Mouse (Mus musculus) heart, embryonic 16.5 days (tissue): ENCODE results near the gene Fam214a. TPM values are rescaled to one million over a fixed set of nuclear protein-coding genes. Genes with fewer than 3 reads are reported as not detected.
A peak's percentile ranks its signal among the peaks of the same experiment; 100 is the strongest.

Source experiments
- ATAC-seq: fragments of 200-750 bp; cut with Nextera tagmentation; replicated peaks from 2 replicates; pipeline ENCODE4 v1.8.0; 2017; ENCODE audit warnings: moderate number of reproducible peaks; ENCODE audit not compliant: insufficient read depth, low FRiP score; ENCODE audit errors: extremely low read depth
- H3K27ac ChIP-seq: fragments of 300-500 bp; sonication (generic); 2 replicates; pipeline ENCODE4 v1.5.1; 2014; ENCODE audit warnings: mild to moderate bottlenecking, low read length, control low read depth, moderate library complexity
- H3K27me3 ChIP-seq: fragments of 300-500 bp; sonication (generic); 2 replicates; pipeline ENCODE4 v1.6.1; 2014; ENCODE audit warnings: low read length, mixed read lengths; ENCODE audit not compliant: control insufficient read depth, insufficient read depth
- H3K36me3 ChIP-seq: fragments of 300-500 bp; sonication (generic); 2 replicates; pipeline ENCODE4 v1.6.1; 2014; ENCODE audit not compliant: control insufficient read depth, insufficient read depth
- H3K4me1 ChIP-seq: fragments of 300-500 bp; sonication (generic); 2 replicates; pipeline ENCODE4 v1.6.1; 2014; ENCODE audit warnings: low read length, mixed read lengths; ENCODE audit not compliant: control insufficient read depth, insufficient read depth
- H3K4me2 ChIP-seq: fragments of 300-500 bp; sonication (generic); 2 replicates; pipeline ENCODE4 v1.6.1; 2014; ENCODE audit warnings: low read depth, mild to moderate bottlenecking, control low read depth, low read length
- H3K4me3 ChIP-seq: fragments of 300-500 bp; sonication (generic); 2 replicates; pipeline ENCODE4 v1.5.1; 2014; ENCODE audit warnings: mild to moderate bottlenecking, control low read depth, low read length
- H3K9ac ChIP-seq: fragments of 300-500 bp; sonication (generic); 2 replicates; pipeline ENCODE4 v1.6.1; 2014; ENCODE audit warnings: low read length, control low read depth
- H3K9me3 ChIP-seq: fragments of 300-500 bp; sonication (generic); replicated peaks from 2 replicates; pipeline ENCODE4 v1.6.1; 2016; ENCODE audit warnings: low read length; ENCODE audit not compliant: control insufficient read depth
- WGBS: fragments of 180-500 bp; shearing (Covaris S2); extraction: QIAGEN DNeasy Blood & Tissue Kit; methylation state at CpG from one replicate; pipeline ENCODE4 v1.1.7; 2014; 5-methylcytosine and 5-hydroxymethylcytosine counted together
- polyA plus RNA-seq: library from polyadenylated mRNA; unstranded; fragments of >200 nt; fragmentation: Nextera tagmentation; extraction: Ambion mirVana; gene quantifications from 2 replicates; pipeline ENCODE4 v1.2.1, GENCODE M21; 2015

Gene Fam214a
- polyA plus RNA-seq, 1 experiment from 2014 or later: 11.4 TPM

DNA sequence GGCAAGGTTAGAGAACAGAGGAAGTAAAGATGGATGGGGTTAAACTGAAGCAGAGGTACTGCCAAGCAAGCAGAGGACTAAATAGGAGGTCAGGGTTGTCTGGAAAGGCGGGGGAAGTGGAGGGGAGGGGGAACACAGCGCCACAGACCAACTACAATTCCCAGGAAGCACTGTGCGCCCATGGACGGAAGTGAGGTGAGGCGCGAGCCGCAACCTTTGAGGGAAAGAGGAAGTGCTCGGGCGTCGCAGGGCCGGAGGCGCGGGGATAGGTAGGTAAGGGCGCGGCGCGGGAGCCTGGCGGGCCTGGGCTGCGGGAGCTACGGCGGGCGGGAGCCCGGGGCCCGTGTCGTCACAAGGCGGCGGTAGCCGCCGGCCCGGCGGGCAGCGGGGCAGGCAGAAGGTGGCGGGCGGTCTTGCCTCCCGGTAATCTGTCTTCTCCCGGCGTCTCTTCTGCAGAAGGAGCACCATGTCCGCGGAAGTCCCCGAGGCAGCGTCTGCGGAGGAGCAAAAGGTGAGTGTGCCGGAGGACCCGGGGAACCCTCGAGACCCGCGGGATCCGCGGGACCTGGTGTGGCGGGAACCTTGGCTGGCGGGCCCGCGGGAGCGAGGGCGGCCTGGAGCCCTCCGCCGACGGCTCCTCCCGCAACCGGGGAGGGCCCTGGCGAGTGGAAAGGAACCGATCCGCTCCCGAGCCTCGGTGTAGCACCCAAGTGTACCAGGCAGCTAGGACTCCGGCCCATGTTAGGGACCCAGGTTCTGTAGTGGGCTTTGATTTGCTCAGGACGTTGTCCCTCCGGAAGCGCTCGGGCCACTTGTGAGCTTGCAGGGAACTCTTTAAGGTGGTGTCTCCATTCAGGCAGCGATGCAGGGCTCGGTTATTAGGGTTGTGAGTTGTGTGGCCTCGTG is 85.0 kb downstream of the Fam214a start, which contains the start of gene Arpp19:
Gene Arpp19, plus strand, starts transcription at position 164 of the 906 bp plus-strand sequence.
- under 1% methylated on average over 59 of the region's 73 CpGs for WGBS
- H3K36me3 ChIP-seq: no peaks in the 10 kb centered on the region
- H3K4me2 ChIP-seq: peak within 1 kb of the TSS; percentile 83
- H3K27me3 ChIP-seq: no peaks in the 10 kb centered on the region
- peak within 1 kb of the TSS; percentile 53 for H3K27ac ChIP-seq
- H3K4me1 ChIP-seq: peaks cover 7% of the 10 kb centered on the region
- no peaks in the 10 kb centered on the region for H3K9me3 ChIP-seq
- peak; percentile 96 for ATAC-seq
- peak within 1 kb of the TSS; percentile 83 for H3K4me3 ChIP-seq
- peak within 1 kb of the TSS; percentile 92 for H3K9ac ChIP-seq

DNA sequence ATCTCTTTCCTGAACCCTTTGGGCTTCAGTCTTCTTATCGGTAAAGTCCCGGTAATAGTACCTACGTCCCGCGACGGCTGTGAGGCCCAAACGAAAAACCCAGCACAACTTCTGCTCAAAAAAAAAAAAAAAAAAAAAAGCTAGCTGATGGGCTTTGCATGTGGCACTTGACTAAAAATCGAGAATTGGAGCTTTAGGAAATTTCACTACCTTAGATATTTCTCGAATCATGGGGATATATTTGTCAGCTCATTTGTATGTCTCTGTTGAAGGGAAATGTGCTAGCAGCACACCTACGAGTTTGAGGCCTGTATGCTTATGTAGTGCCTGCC is 85.6 kb downstream of the Fam214a start:
- H3K27me3 ChIP-seq: no peaks in the 10 kb centered on the region
- WGBS: 1% methylated on average over 10 of the region's 10 CpGs

DNA sequence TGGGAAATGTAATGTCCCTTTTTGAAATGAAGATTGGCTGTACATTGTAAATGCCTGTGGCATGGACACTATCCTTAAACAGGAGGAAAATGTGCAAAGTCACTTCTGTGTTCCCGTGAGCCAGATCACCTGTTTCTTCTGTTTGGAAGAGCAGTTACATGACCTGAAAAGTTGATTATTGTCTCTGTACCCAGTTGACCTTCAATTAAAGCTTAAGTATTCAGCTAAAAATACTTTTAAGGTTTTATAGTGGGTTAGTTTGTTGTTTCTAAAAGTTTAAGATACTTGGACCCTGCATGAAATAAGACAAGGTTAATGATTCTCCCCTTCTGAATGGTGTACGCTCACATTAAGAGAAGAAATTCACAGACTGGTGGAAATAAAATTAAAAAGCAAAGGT is 87.9 kb downstream of the Fam214a start:
- Histone ChIP-seq H3K27me3 (no peaks in the 10 kb centered on the region), H3K9me3 (no peaks in the 10 kb centered on the region), H3K27ac (no peak overlapping the region), H3K4me3 (no peak overlapping the region), H3K9ac (no peak overlapping the region), H3K4me1 (peaks cover 7% of the 10 kb centered on the region), H3K4me2 (no peak overlapping the region), H3K36me3 (no peaks in the 10 kb centered on the region; the same call in 1 of the 2 replicates)
- no peak for ATAC-seq
- WGBS: 84% methylated on average over 2 of the region's 2 CpGs

More for the DNA sequence above, 85.6 kb downstream of the Fam214a start:
- H3K4me1 ChIP-seq: peaks cover 7% of the 10 kb centered on the region
- peak overlapping the region; percentile 83 for H3K4me3 ChIP-seq
- H3K27ac ChIP-seq: no peak overlapping the region
- peak overlapping the region; percentile 92 for H3K9ac ChIP-seq
- no peaks in the 10 kb centered on the region for H3K36me3 ChIP-seq
- H3K4me2 ChIP-seq: peak overlapping the region; percentile 83
- no peak for ATAC-seq
- H3K9me3 ChIP-seq: no peaks in the 10 kb centered on the region

DNA sequence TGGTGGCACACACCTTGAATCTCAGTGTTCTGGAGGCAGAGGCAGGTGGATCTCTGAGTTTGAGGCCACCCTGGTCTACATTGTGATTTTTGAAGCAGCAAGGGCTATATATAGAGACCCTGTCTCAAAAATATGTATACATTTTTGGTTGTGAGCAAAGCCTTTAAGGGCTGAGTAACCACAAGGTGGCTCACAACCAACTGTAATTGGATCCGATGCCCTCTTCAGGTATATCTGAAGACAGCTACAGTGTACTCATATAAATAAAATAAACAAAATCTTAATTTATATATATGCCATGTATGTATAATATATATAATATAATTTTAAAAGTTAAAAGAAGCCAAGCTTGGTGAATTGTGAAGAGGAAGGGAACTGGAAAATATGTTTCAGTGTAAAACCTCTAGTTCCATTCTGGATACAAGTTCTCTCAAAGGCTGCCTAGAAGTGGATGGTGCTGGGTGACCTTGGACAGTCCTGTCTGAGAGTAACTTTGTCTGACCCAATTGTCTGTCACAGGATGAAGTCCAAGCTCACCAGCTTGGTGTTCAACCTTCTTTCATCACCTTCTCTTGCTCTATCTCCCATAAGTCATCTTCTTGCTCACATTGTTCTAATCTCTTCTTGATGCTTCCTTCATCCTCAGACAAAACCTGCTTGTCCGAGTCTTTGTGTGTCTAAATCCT is 89.3 kb downstream of the Fam214a start:
- H3K27ac ChIP-seq: no peak overlapping the region
- no peak overlapping the region for H3K9ac ChIP-seq
- no peaks in the 10 kb centered on the region for H3K9me3 ChIP-seq
- no peak for ATAC-seq
- WGBS: 71% methylated on average over 2 of the region's 2 CpGs
- peaks cover 7% of the 10 kb centered on the region for H3K4me1 ChIP-seq
- no peak overlapping the region for H3K4me2 ChIP-seq
- H3K27me3 ChIP-seq: no peaks in the 10 kb centered on the region
- no peak overlapping the region for H3K4me3 ChIP-seq
- no peaks in the 10 kb centered on the region; the same call in 1 of the 2 replicates for H3K36me3 ChIP-seq

DNA sequence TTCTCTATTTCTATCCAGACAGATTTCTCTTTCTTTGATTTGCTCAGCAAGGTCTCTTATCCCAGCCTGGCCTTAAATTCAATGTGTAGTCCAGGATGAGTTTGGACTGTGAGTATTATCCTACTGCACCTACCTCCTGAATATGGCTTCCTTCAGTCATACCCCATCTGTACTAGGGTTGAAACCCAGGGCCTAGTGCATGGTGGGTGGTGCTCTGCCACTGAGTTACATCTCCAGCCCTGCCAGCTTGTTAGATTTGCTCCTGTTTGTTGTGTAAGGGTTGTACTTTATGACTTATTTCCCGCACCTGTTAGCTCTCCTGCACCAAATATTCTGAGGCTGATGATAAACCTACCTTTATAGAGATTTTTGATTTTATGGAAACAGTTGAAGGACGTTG is 90.5 kb downstream of the Fam214a start:
- no peak for ATAC-seq
- Histone ChIP-seq H3K4me3 (no peak overlapping the region), H3K27ac (no peak overlapping the region), H3K4me1 (peaks cover 7% of the 10 kb centered on the region), H3K27me3 (no peaks in the 10 kb centered on the region), H3K36me3 (no peaks in the 10 kb centered on the region; the same call in 1 of the 2 replicates), H3K9ac (no peak overlapping the region), H3K4me2 (no peak overlapping the region), H3K9me3 (no peaks in the 10 kb centered on the region)
- 89% methylated on average over 2 of the region's 2 CpGs for WGBS

DNA sequence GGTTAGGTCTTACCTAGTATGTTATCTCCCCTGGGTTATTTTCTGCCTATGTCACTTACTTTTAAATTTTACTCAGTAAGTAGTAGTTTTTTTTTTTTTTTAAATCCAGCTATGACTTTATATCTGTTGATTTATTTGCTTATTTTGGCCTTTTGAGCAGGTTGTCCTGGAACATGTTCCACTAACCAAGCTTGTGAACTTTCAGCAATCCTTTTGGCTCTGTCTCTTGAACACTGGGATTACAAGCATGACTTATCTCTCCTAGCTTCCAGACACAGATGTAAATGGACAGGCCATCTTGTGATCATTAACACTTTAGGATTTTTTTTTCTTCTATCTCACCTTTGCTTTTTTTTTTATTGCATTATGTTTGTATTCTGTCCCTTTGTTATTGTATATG is 94.4 kb downstream of the Fam214a start:
- ATAC-seq: no peak
- Histone ChIP-seq H3K27me3 (no peaks in the 10 kb centered on the region), H3K27ac (no peak overlapping the region), H3K4me1 (peaks cover 5% of the 10 kb centered on the region; the same call in 1 of the 2 replicates), H3K9me3 (no peaks in the 10 kb centered on the region), H3K9ac (no peak overlapping the region), H3K4me2 (no peak overlapping the region), H3K4me3 (no peak overlapping the region), H3K36me3 (no peaks in the 10 kb centered on the region; the same call in 1 of the 2 replicates)

DNA sequence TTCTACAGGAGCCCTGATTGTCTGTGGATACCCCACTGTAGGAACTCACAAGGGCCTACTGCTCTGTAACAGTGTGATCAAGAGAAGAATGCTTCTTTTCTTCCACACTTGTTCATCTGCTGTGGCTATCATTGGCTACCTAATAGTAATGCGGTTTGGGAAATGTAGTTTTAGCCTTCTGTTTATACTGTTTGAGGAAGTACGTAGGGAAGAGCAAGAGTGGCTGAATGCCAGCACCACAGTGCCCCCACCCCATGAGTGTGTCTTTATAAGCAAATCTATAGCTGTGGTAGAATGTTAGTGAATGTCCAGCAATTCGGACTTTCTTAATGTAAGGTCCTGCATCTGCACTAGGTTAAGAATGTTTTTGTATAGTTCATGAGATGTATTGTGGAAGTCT is 96.4 kb downstream of the Fam214a start:
- 63% methylated on average over 3 of the region's 3 CpGs for WGBS
- no peaks in the 10 kb centered on the region for H3K27me3 ChIP-seq
- H3K4me2 ChIP-seq: no peak overlapping the region
- no peak overlapping the region for H3K9ac ChIP-seq
- no peaks in the 10 kb centered on the region for H3K9me3 ChIP-seq
- peaks cover 5% of the 10 kb centered on the region; the same call in 1 of the 2 replicates for H3K4me1 ChIP-seq
- no peak overlapping the region for H3K4me3 ChIP-seq
- no peak for ATAC-seq
- no peaks in the 10 kb centered on the region for H3K36me3 ChIP-seq
- H3K27ac ChIP-seq: no peak overlapping the region

DNA sequence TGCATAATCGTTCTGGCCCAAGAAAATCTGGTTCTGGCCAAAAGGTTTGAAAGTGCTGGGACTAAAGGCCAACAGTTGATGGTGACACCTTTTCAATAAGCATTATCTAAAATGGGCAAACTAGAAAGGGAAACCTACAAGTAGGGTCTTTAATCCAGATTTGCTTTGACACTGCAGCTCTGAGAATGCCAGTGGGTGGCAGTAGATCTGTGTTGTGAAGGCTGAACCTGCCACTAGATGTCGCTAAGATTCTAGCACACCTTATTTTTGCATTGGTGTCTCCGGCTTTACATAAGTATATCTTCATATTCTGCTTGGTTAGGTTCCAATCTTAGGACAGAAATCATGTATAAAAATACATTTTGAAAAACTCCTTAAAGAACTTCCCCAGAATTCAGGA is 97.3 kb downstream of the Fam214a start:
- 23% methylated on average over 3 of the region's 3 CpGs for WGBS
- H3K27ac ChIP-seq: no peak overlapping the region
- no peak for ATAC-seq
- H3K27me3 ChIP-seq: no peaks in the 10 kb centered on the region
- H3K4me3 ChIP-seq: no peak overlapping the region
- peaks cover 5% of the 10 kb centered on the region; the same call in 1 of the 2 replicates for H3K4me1 ChIP-seq
- no peaks in the 10 kb centered on the region for H3K36me3 ChIP-seq
- no peak overlapping the region for H3K4me2 ChIP-seq
- no peak overlapping the region for H3K9ac ChIP-seq
- no peaks in the 10 kb centered on the region for H3K9me3 ChIP-seq

DNA sequence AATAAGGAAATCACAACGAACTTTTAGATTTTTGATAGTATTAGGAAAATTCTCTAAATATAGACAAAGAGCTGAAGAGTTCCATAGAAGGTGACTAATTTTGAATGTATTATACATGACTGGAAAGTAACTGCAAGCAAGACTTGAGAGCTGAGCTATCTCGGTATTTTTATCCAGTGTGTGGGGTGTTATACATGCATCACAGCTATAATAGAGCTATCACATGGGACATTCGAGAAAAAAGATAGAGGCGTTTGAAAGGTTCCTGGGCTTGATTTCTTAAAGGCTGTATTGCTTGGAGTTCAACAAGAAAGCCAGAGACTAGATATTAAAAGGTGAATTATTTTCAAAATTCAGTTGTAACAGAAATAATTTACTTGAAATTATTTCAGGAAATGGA is 99.2 kb downstream of the Fam214a start:
- H3K4me1 ChIP-seq: peaks cover 5% of the 10 kb centered on the region; the same call in 1 of the 2 replicates
- WGBS: 60% methylated on average over 4 of the region's 4 CpGs
- H3K9ac ChIP-seq: no peak overlapping the region

More for the DNA sequence above, 99.2 kb downstream of the Fam214a start:
- no peak for ATAC-seq
- H3K4me2 ChIP-seq: no peak overlapping the region
- no peaks in the 10 kb centered on the region for H3K27me3 ChIP-seq
- no peaks in the 10 kb centered on the region for H3K9me3 ChIP-seq
- H3K36me3 ChIP-seq: peaks cover 4% of the 10 kb centered on the region
- H3K27ac ChIP-seq: no peak overlapping the region
- H3K4me3 ChIP-seq: no peak overlapping the region
